Mouse (Mus musculus): ENCODE results near the gene Sorcs2. TPM values are rescaled to one million over a fixed set of nuclear protein-coding genes. Genes with fewer than 3 reads are reported as not detected.

The Sorcs2 gene
- polyA plus RNA-seq, 1 experiment: 21.8 TPM

- no peak for TF ChIP-seq CTCF (IDR thresholded peaks at IDR 0.05; ENCODE audit: extremely low read depth, insufficient read depth, low read length)
- TF ChIP-seq POLR2A (IDR thresholded peaks at IDR 0.05; ENCODE audit: extremely low read depth, insufficient read depth, low read length): no peak
- no peak overlapping the region for H3K4me3 ChIP-seq (ENCODE audit: insufficient read depth, low read length)
- peaks cover 17% of the 10 kb centered on the region for H3K4me1 ChIP-seq (ENCODE audit: control insufficient read depth, insufficient read depth, low read length)
- H3K27ac ChIP-seq (ENCODE audit: insufficient read depth, low read length): peak overlapping the region; percentile 1; the same call in 1 of the 2 replicates
Observed at GRCm38 (mm10) chr5:36085621-36086020, 312.3 kb downstream of the Sorcs2 start.

DNA sequence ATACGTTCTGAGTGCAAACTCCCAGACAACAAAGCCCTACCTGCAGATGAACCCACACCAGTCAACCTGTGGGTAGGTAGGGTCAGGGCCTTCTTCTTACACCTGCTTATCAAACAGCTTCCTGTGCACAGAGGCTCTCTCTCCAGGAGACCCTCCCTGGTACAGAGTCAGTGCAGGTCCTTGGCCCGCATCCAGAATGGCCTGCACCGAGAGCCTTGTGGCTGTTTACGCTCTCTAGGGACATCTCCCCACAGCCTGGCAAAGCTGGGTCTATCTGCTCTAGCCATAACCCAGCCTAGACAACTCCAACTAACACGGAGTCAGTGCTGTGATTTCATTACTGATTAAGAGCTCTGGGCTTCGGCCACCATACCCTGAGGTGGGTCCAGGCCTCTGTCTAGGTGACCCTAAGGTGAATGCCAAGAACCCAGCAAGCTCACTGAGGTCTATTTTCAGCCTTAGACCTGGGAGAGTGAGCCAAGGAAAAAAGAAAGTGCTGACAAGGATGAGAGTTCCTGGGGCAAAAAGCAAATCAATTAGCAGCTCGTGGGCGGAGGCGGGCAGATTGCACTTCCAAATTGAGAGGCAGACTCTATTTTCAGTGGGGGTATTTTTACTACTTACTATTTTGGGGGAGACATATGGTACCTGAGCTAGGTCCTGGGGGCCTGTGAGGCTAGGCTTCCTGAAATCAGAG is 313.9 kb downstream of the Sorcs2 start:
- Histone ChIP-seq H3K27ac (ENCODE audit: insufficient read depth, low read length) (no peak overlapping the region), H3K4me1 (ENCODE audit: control insufficient read depth, insufficient read depth, low read length) (peaks cover 17% of the 10 kb centered on the region), H3K4me3 (ENCODE audit: insufficient read depth, low read length) (no peak overlapping the region)
- no peak for TF ChIP-seq CTCF (IDR thresholded peaks at IDR 0.05; ENCODE audit: extremely low read depth, insufficient read depth, low read length)
- TF ChIP-seq POLR2A (IDR thresholded peaks at IDR 0.05; ENCODE audit: extremely low read depth, insufficient read depth, low read length): no peak

- peaks cover 16% of the 10 kb centered on the region for H3K4me1 ChIP-seq (ENCODE audit: control insufficient read depth, insufficient read depth, low read length)
- H3K27ac ChIP-seq (ENCODE audit: insufficient read depth, low read length): no peak overlapping the region
- no peak overlapping the region for H3K4me3 ChIP-seq (ENCODE audit: insufficient read depth, low read length)
- TF ChIP-seq CTCF (IDR thresholded peaks at IDR 0.05; ENCODE audit: extremely low read depth, insufficient read depth, low read length) (no peak), POLR2A (IDR thresholded peaks at IDR 0.05; ENCODE audit: extremely low read depth, insufficient read depth, low read length) (no peak)
Observed at GRCm38 (mm10) chr5:36081021-36081420, 316.9 kb downstream of the Sorcs2 start.

DNA sequence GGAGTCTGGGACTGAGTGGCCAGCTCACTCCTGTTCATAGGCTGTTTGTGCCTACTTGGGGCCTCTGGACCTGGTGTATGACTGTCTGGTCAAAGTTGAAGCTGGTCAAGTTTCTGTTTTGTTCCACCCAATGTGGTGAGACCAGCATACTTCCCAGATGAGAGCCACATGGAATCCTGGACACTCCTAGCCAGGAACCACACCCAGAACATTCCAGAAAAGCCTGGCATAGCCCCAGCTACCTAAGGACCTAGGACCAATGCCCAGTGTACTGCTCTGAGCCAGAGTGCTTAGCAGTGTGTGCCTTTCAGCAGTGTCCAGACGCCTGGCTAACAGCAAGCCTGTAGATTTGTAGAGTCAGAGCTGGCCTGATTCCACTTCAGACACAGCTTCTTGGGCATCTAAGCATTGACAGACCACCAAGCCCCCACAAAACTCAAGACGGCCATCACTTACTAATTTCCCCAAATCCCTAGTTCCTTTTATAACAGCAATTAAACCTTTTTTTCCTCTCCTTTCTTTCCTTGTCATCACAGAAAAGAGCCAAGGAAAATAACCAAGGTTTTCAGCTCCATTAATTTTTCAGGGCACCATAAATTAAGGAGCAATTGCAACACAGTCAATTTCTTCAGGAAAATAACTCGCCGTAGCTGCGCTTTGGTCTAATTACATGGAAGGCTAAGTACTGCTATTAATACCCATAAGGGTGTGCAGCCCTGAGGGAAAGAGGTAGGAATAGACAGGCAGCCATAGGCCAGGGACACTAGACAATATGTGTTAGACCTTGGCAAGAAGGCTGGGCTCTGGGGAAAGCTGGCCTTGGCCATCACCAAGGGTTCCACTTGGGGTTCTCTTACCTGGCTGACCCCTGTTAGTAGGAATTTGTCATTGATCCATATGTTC is 322.5 kb downstream of the Sorcs2 start:
- Histone ChIP-seq H3K27ac (ENCODE audit: insufficient read depth, low read length) (no peak overlapping the region), H3K4me3 (ENCODE audit: insufficient read depth, low read length) (no peak overlapping the region), H3K4me1 (ENCODE audit: control insufficient read depth, insufficient read depth, low read length) (no peaks in the 10 kb centered on the region)
- TF ChIP-seq CTCF (IDR thresholded peaks at IDR 0.05; ENCODE audit: extremely low read depth, insufficient read depth, low read length): no peak
- no peak for TF ChIP-seq POLR2A (IDR thresholded peaks at IDR 0.05; ENCODE audit: extremely low read depth, insufficient read depth, low read length)

DNA sequence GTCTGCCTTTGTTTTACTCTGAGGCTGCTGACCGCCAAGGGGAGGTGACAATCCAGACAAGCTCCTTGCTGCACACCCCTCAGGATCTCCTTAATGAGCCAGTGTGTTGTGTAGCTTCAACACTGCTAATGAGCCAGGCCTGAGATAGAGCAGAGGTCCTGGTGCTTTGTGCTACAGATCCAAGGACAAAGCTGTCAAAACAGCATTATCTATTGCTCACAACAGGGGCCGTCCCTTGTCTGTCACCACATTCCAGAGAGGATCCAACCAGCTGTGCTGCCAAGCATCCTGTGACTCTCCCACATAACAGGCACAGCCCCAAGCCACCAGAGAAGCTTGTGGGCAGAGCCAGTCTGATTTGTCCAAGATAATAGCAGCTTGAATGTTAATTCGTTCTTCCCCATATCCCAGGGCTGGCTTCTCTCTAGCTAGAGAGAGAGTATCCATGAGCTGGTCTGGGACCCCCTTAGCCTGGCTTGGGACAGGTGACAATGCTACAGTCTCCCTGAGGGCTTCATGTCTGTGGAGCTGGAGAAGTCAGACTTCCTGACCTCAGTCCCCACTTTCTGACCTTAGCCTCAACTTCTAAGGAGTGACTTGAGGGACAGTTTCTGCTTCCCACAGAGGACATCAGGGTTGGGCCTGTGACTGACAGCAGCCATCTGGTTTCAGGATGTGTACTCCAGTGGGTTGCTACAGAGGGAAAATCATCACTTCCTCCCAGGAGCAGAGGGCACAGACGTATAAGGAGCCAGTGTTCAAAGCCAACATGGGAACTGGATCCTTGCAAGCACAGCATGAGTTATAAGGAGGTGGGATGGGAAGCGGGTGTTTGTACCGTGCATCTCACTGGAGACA is 328.2 kb downstream of the Sorcs2 start:
- Histone ChIP-seq H3K4me3 (ENCODE audit: insufficient read depth, low read length) (no peak overlapping the region), H3K4me1 (ENCODE audit: control insufficient read depth, insufficient read depth, low read length) (peaks cover 2% of the 10 kb centered on the region), H3K27ac (ENCODE audit: insufficient read depth, low read length) (no peak overlapping the region)
- TF ChIP-seq POLR2A (IDR thresholded peaks at IDR 0.05; ENCODE audit: extremely low read depth, insufficient read depth, low read length) (no peak), CTCF (IDR thresholded peaks at IDR 0.05; ENCODE audit: extremely low read depth, insufficient read depth, low read length) (no peak)

DNA sequence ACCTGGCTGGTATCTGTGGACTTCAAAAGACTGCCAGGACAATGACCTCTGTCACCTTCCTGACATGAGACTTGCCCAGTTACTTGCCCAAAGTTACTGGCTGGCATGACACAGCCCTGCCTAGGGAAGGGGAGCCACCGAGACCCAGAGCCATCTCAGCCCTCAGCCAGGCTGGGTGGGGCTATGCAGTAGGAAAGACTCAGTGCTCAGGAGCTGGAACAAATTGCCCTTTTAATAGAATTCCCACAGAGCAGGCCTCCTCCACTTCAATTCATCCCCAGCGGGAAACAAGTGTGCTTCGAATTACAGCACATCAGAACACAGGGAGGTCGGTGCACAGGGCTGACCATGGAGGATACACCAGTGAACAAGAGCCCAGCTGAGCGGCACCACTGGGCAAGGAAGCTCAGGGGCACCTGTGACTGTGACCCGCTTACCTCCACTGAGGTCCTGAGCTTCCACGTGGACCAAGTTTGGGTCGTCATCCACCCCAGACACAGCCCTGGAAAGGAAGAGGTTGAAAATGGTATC is 330.2 kb downstream of the Sorcs2 start:
- Histone ChIP-seq H3K4me3 (ENCODE audit: insufficient read depth, low read length) (no peak overlapping the region), H3K27ac (ENCODE audit: insufficient read depth, low read length) (no peak overlapping the region), H3K4me1 (ENCODE audit: control insufficient read depth, insufficient read depth, low read length) (peaks cover 2% of the 10 kb centered on the region)
- TF ChIP-seq CTCF (IDR thresholded peaks at IDR 0.05; ENCODE audit: extremely low read depth, insufficient read depth, low read length) (no peak), POLR2A (IDR thresholded peaks at IDR 0.05; ENCODE audit: extremely low read depth, insufficient read depth, low read length) (no peak)

DNA sequence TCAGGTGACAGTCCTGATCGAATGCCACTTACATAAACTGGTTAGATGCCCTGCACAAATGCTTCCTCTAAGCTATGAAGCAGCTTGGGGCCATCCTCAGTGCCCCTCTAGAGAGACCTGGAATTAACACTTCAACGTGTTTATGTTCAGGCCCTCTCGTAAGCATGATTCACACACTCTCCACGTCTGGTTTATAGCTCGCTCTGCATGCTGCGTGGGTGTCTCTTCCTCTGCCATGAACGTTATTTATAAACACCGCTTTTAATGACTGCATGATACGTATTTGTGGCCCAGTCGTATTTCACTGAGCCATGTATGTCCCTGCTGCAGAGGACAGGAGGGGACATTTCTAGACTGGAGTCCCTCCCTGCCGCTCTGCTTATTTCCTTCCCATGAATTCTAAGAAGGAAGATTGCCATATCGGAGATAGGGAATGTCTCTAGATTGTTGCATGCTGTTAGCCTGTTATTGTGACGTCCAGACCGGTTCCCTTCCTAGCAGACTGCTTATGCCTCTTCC is 340.1 kb downstream of the Sorcs2 start:
- TF ChIP-seq POLR2A (IDR thresholded peaks at IDR 0.05; ENCODE audit: extremely low read depth, insufficient read depth, low read length): no peak
- no peak for TF ChIP-seq CTCF (IDR thresholded peaks at IDR 0.05; ENCODE audit: extremely low read depth, insufficient read depth, low read length)
- Histone ChIP-seq H3K4me1 (ENCODE audit: control insufficient read depth, insufficient read depth, low read length) (peaks cover 2% of the 10 kb centered on the region), H3K4me3 (ENCODE audit: insufficient read depth, low read length) (no peak overlapping the region), H3K27ac (ENCODE audit: insufficient read depth, low read length) (no peak overlapping the region)

- Histone ChIP-seq H3K4me1 (ENCODE audit: control insufficient read depth, insufficient read depth, low read length) (peaks cover 2% of the 10 kb centered on the region), H3K27ac (ENCODE audit: insufficient read depth, low read length) (no peak overlapping the region), H3K4me3 (ENCODE audit: insufficient read depth, low read length) (no peak overlapping the region)
- no peak for TF ChIP-seq POLR2A (IDR thresholded peaks at IDR 0.05; ENCODE audit: extremely low read depth, insufficient read depth, low read length)
- no peak for TF ChIP-seq CTCF (IDR thresholded peaks at IDR 0.05; ENCODE audit: extremely low read depth, insufficient read depth, low read length)
Observed at GRCm38 (mm10) chr5:36056921-36057320, 341.0 kb downstream of the Sorcs2 start.

DNA sequence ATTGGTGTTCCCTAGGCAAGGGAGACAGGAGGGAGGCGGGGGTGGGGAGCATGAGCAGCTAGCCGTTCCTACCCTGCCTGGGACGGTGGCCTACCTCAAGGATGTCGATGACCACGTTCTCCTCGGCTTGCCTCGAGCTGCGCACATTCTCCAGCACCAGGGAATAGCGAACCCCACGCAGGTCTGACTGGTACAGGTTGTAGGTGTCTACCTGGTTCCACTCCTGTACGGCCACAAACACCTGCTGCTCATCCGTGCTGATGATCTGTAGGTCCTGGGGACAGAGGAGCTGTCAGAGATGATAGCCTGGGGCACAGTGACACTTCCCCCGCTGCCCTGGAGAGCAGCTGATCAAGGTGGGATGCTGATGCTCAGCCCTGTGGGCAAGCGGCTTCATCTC is 342.1 kb downstream of the Sorcs2 start:
- Histone ChIP-seq H3K4me1 (ENCODE audit: control insufficient read depth, insufficient read depth, low read length) (peaks cover 2% of the 10 kb centered on the region), H3K27ac (ENCODE audit: insufficient read depth, low read length) (no peak overlapping the region), H3K4me3 (ENCODE audit: insufficient read depth, low read length) (no peak overlapping the region)
- TF ChIP-seq POLR2A (IDR thresholded peaks at IDR 0.05; ENCODE audit: extremely low read depth, insufficient read depth, low read length) (no peak), CTCF (IDR thresholded peaks at IDR 0.05; ENCODE audit: extremely low read depth, insufficient read depth, low read length) (no peak)
